Mouse (Mus musculus) splenic B cell, adult 2 months (primary cell): ENCODE results near the gene Sgcd.

Experiments used
- DNase-seq: peaks from one replicate; pipeline ENCODE4 v3.0.0-alpha.2; 2011; ENCODE audit warnings: low read depth, low spot score
- H3K27me3 ChIP-seq: 2 replicates; pipeline ENCODE4 v1.6.1; 2012; ENCODE audit warnings: mild to moderate bottlenecking, low read length, moderate library complexity, mixed read lengths; ENCODE audit not compliant: control insufficient read depth, poor library complexity, insufficient read depth, severe bottlenecking
- H3K36me3 ChIP-seq: 2 replicates; pipeline ENCODE4 v1.6.1; 2012; ENCODE audit warnings: mild to moderate bottlenecking, low read length, moderate library complexity, mixed read lengths; ENCODE audit not compliant: control insufficient read depth, poor library complexity, insufficient read depth, severe bottlenecking

The Sgcd gene

DNA sequence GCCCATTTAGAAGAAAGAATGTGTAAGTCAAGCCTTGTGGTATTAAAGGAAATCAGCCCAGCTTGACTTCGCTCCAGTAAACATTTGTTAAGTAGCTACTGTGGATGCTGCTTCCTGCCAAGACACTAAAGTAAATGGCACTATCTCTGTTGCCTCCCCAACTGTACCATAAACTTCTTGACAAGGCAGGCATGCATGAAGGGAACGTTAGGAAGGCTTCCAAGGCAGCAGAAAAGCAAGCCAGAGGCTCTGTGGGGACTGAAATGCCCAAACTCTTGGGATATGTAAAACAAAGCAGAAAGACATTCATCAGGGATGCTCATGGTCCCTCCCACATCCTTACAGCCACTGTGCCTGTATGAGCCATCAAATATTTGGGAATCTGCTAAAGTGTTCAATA, 938.4 kb downstream of the Sgcd start:
- H3K36me3 ChIP-seq, result no peaks in the 10 kb centered on the region
- no peak for DNase-seq

DNA sequence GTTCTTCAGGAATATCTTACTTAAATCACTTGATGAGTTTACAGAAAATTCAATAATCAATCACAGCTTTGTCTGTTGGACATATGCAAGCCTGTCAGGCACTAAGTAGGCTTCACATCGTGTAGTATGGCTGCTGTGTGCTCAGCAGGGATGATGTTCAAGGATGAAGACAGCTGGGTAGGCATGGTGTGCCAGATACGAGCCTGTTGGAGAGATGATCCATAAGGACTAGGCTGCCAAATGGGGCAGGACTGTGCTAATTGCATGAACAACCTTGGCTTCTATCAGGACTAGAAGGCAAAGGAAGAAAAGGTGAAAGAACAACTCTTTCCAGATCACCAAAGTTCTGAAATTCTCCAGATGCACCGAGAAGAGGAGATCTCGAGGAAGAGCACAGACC, 939.0 kb downstream of the Sgcd start:
- no peaks in the 10 kb centered on the region for H3K36me3 ChIP-seq
- DNase-seq, result no peak
- no peaks in the 10 kb centered on the region for H3K27me3 ChIP-seq

More for the DNA sequence above, 938.4 kb downstream of the Sgcd start:
- H3K27me3 ChIP-seq, result no peaks in the 10 kb centered on the region

DNA sequence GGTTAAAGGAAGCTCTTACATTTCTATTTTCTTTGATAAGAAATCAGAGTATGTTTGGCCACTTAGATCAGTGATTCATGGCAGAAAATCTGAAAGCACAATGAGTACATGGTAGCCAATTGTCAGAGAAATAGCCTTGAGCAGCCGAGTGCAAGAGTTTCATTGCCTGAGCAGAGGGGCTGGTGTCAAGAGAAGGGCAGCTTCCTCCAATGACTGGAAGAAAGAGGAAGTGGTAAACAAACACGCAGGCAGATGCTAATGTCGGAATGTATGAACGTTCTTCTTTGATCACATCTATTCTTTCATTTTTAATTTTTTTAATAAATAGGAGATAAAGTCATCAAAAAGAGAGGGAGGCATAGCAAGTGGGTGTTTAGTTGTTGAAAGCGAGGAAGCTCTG, 956.5 kb downstream of the Sgcd start:
- no peaks in the 10 kb centered on the region for H3K36me3 ChIP-seq
- no peak for DNase-seq

DNA sequence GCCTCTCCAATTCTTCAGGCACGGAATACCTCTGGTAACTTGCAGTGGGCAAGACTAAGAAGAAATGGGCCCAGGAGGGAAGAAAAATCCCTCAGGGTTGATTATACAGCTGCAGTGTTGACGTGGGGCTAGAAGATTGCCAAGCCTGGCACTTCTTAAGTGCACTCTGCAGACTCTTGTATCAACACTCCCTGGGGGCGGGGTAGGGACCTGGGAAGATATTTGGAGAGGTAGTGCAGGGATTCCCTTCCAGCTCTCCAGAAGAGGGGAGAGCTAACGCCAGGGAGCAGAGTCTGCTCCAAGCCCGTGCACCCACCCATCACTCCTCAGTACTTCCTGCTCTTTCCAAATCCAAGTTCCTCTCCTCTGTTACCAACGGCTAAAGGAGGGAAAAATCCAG, 967.9 kb downstream of the Sgcd start:
- Histone ChIP-seq H3K27me3 (no peaks in the 10 kb centered on the region), H3K36me3 (no peaks in the 10 kb centered on the region)
- no peak for DNase-seq

More for the DNA sequence above, 956.5 kb downstream of the Sgcd start:
- H3K27me3 ChIP-seq, result no peaks in the 10 kb centered on the region

DNA sequence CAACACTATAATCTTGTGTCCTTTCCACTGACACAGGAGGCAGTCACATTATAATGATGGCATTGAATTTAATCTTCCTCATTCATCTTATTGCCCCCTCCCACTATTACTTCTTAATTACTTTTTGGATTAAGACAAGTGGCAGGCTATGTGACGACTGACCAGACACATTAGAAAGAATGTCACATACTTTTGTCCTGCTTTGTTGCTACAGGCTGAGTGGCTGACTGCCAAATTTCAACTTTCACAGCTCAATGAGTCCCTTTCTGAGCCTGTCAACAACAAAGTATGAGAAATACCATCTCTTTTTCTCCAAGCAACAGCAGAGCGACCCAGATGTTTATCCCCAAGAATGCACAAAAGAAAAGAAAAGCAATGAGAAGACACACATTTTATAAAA, 970.6 kb downstream of the Sgcd start:
- Histone ChIP-seq H3K36me3 (no peaks in the 10 kb centered on the region), H3K27me3 (no peaks in the 10 kb centered on the region)
- DNase-seq, result no peak

DNA sequence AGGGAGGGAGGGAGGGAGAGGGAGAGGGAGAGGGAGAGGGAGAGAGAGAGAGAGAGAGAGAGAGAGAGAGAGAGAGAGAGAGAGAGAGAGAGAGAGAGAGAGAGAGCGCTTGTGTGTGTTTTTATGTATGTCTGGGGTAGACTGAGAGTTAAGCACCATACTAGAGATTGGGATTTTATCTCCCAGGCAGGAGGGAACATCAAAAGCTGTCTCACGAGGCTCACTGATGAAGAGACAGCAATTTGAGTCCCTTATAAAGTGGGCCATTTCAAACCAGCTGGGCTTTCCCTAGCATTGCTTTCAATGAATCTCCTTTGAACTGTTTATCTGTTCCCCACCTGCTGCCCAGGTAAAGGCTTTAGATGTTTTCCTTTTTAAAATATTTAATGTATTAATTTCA, 973.1 kb downstream of the Sgcd start:
- Histone ChIP-seq H3K36me3 (no peaks in the 10 kb centered on the region), H3K27me3 (no peaks in the 10 kb centered on the region)
- no peak for DNase-seq

DNA sequence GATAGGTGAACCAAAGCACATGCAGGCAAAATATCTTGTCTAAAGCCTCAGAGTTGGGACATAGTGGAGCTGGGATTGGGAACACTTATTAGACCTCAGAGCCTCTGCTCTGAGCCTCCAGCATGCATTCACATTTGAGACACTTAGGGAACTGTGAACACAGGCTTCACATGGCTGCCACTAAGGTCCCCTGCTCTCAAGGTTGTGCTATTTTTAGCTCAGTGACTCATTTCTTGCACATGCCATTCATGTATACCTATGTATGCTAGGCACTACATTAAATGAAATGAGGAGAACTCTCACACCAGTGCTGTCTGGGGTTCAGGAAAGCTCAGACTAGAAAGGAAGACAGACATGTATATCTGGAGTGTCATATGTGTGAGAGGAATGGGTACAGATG, 974.5 kb downstream of the Sgcd start:
- H3K27me3 ChIP-seq, result no peaks in the 10 kb centered on the region
- no peaks in the 10 kb centered on the region for H3K36me3 ChIP-seq
- no peak for DNase-seq

DNA sequence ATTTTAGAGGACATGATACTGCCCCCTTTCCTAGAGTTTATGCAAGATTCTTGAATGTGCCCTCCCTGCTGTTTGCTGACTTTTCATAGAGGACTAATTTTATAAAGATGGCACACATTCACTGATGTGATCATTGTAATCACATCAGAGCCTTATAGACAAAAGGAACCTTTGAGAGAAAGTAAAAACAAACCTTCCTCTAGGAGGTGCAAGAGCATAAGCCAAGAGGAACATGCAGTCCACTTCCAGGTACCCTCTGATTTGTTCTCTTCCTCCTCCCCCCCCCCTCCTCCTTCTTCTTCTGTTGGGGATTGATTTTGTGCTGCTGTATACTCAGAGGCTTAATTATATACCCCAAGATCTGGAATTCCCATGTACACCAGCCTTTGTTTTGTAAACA, 978.6 kb downstream of the Sgcd start:
- Histone ChIP-seq H3K36me3 (no peaks in the 10 kb centered on the region), H3K27me3 (no peaks in the 10 kb centered on the region)

DNA sequence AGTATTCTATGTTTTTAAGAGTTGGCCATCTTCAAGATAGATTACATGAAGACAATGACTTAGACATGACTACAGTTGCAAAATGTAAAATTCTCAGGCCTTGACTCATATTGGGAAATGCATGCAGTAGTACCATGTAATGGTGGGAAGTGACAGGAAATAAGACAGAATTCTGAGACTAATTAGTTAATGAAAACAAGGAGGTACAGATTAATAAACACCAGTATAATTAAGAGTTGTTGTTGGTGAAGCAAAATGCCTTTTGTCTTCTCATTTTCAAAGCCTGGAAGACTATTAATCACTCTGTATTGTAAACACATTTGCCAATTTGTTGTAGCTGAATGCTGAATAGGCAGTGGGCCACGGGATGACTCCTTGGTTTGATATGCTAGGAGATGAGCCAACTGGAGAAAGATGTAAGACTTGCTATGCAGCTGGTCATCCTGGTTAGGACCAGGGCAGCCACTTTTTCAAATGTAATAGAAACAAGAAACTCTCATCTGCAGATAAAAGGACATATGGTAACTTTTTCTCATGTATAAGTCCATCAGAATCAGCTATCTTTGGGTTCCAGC, 983.4 kb downstream of the Sgcd start:
- DNase-seq, result no peak
- no peaks in the 10 kb centered on the region for H3K27me3 ChIP-seq
- no peaks in the 10 kb centered on the region for H3K36me3 ChIP-seq

More for the DNA sequence above, 978.6 kb downstream of the Sgcd start:
- no peak for DNase-seq

DNA sequence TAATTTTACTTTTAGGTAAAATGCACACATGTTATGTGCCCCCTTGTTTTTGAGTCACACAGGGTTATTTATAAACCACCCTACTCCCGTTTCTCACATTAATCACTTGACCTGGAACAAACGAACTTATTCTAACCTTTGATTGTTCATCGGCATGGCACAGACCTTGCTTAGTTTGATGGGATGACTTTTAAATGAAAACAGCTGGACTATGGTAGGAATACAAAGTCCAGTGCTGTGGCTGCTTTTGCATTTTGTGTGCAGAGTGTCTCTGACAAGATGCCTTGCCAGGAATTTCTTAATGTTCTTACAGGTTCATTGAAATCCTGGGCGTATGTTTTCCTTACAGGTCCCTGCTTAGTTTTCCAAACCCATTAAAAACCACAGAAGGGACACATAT, 1049.5 kb downstream of the Sgcd start:
- Histone ChIP-seq H3K36me3 (no peaks in the 10 kb centered on the region), H3K27me3 (no peaks in the 10 kb centered on the region)
- DNase-seq, result no peak

DNA sequence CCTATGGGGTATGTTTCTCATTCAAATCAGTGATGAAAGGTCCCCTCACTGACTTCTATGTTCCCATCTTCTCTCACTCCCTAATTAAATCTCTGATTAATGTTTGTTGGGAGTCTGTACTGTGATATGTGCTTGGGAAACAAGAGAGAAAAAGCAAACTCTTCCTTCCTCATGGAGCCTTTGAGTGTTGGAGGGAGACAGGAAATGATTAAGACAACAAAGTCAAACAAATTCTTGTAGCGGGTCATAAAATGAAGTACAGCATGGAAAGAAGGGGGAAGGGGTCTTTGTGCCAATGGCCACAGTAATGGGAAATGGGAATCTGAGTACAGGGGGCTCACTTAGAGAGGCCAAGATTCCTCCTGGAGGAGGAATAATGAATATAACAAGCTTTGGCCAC, 1063.8 kb downstream of the Sgcd start:
- no peaks in the 10 kb centered on the region for H3K36me3 ChIP-seq
- DNase-seq, result no peak
- no peaks in the 10 kb centered on the region for H3K27me3 ChIP-seq

DNA sequence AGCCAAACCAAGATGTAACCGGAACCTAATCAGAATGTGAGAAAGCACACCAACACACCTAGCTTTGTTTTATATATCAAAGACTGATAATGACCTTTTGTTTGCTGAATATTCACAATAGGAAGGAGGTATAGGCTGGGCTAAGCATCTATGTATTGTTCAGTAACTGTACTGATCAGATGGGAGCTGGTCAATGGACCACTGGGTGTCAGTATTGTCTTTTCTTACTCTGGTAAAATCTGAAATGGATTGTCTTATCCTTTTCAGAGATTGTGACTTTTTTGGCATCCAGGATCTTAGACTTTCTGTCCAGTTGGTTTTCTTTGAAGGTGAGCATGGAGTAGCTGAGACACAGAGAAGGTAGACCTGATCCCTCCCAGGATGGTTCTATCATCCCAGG, 1068.5 kb downstream of the Sgcd start:
- Histone ChIP-seq H3K36me3 (no peaks in the 10 kb centered on the region), H3K27me3 (no peaks in the 10 kb centered on the region; the same call in 1 of the 2 replicates)
- no peak for DNase-seq

DNA sequence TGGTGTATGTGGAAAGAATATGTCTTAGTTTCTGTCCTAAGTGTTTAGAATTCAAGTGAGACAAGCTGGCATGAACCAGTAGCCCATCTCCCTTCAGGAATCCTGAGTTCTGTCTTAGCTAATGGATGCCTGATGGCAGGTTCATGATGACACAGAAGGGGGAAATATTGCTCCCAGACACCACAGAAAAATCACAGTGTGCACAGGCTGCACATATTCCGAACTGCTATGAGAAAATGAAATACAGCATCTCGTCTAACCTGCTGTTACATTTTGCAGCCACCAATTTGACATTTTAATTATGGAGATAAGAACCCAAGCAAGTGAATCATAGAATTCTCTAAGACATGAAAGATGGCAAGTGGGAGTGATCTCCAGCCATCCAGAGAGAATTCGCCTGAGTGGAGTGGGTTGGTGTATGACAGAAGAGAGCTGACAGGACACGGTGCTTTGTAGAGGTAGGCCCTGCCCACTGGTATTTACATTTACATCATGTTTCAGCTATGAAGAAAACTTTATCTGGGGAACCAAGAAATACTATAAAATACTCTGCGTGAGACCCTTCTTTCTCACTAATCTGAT, 1076.0 kb downstream of the Sgcd start:
- Histone ChIP-seq H3K36me3 (no peaks in the 10 kb centered on the region), H3K27me3 (no peaks in the 10 kb centered on the region; the same call in 1 of the 2 replicates)
- no peak for DNase-seq

DNA sequence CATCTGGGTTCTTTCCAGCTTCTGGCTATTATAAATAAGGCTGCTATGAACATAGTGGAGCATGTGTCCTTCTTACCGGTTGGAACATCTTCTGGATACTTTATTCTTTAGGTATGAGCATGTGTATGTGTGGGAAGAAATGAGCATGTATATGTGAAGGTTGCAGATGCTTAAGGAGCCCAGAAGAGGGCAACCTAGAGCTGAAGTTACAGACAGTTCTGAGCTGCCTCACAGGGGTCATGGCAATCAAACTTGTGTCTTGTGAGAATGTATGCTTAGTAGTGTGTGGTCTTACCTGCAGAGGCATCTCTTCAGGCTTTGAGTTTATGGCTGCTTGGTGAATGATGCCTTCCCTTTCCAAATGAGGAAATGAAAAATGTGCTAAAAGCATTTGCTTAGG, 1084.5 kb downstream of the Sgcd start:
- H3K27me3 ChIP-seq, result no peaks in the 10 kb centered on the region
- DNase-seq, result no peak

DNA sequence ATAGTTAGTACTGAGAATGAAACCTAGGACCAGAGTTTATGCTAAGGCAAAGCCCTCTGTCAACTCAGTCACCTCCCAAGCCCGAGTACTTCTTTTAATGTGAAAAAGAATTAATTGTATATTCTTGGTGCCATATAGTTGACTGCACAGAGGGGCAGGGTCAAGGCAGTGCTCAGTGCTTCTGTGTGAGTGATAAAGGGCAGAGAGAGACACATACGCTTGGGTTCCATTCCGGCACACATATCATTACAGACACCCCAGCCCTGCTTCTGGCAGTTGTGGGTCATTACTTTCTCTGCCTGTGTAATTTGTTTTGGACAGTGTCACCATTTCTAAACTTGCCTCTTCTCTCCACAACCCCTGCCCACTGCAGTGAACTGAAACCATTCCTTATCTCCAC, 1099.7 kb downstream of the Sgcd start:
- H3K36me3 ChIP-seq, result no peaks in the 10 kb centered on the region
- DNase-seq, result no peak
- H3K27me3 ChIP-seq, result no peaks in the 10 kb centered on the region

More for the DNA sequence above, 1084.5 kb downstream of the Sgcd start:
- no peaks in the 10 kb centered on the region for H3K36me3 ChIP-seq

DNA sequence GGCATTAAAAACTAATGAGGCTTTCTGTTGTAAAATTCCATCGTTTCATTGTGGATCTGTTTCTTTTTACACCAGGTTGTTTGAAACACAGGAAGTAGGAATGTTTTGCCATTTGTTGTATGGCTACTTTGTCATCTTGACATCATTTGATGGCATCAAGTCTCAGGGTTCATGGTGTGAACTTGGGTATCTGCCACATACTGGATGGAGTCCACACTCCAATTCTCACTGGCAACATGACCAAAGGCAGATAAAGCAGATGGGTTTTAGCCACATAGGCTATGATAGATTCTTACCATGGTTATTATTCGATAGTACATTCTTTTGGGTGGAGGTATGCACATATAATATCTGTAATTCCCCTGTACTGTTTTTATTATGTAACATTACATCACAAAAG, 1106.3 kb downstream of the Sgcd start:
- no peak for DNase-seq
- no peaks in the 10 kb centered on the region for H3K27me3 ChIP-seq
- H3K36me3 ChIP-seq, result no peaks in the 10 kb centered on the region
